Mouse (Mus musculus) embryo, embryonic 9.5 days (tissue): ENCODE results near the gene Ece1.

Source experiments
- DNase-seq: peaks from one replicate; pipeline ENCODE4 v3.0.0-alpha.2; 2017; ENCODE audit errors: extremely low spot score

The Ece1 gene

DNA sequence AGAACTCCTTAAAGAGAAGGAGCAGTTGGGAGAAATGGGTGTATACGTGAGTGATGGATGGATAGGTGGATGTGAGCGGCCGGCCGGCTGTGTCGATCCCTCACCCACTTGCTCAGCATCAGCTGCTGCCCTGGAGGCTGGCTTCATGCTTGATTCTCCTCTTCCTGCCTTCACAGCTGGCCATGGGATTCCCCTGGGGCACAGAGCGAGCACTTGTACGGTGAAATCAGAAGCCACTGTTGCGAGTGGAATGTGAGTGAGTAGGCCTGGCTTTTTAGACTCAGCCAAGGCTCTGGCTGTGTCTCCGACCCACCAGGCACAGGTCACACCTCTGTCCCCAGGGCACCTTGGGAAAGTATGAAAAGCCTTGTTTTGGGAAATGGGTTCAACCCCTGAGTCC is 20.6 kb downstream of the Ece1 start:
- no peak for DNase-seq

DNA sequence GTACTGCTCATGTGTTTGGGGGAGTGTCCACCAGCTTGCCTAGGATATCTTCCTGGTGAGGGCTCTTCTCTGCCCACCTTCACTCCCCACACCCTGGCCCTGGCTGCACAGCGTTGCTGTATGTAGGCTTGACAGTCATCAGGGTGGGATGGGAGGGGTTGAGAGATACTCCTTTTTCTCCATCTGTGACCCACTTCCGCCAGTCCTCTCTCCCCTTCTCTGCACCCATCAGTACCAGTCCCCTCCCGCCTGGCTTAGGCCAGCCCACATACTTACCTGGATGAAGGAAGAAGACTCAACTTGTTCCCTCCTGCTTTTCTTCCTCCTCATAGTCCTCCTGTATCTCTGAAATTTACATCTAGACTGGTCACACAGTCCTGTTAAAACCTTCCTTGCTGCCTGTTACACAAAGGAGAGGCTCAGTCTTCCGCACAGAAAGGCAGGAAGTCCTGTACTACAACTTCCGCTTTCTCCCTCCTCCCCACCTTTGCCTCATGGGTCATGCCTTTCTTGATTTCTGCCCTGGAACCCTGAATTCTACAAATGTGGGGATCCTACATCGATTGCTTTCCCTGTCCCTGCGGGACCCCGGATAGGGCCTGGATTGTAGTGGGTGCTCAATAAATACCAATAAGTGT is 21.6 kb downstream of the Ece1 start:
- no peak for DNase-seq

GRCm38 (mm10) chr4:137887337-137887992 is 25.4 kb downstream of the Ece1 start:
- DNase-seq: no peak

- DNase-seq: no peak
These were observed 26.0 kb downstream of the Ece1 start for GRCm38 (mm10) chr4:137887993-137888388.

DNA sequence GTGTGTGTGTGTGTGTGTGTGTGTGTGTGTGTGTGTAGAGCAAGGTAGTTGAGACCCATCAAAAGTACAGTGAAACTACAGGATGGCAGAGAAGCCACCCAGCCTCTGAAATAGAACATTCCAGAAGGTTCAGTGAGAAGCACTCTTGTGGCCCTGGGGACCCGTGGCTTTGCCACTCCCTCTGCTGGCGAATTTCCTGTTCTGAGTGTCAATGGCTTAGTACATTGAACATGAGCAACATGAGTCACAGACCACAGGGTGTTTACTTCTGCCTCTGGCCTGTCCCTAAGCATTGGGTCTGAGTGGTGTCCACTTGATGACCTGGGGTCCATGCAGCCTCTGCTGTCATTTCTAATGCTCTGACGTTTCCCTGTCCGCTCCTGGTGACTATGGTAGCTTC is 28.6 kb downstream of the Ece1 start:
- no peak for DNase-seq

- DNase-seq: no peak
These were observed 29.6 kb downstream of the Ece1 start for GRCm38 (mm10) chr4:137891553-137892145.

GRCm38 (mm10) chr4:137892713-137893242 is 30.7 kb downstream of the Ece1 start:
- peak; percentile 77 for DNase-seq

GRCm38 (mm10) chr4:137896612-137897297 is 34.7 kb downstream of the Ece1 start:
- no peak for DNase-seq

GRCm38 (mm10) chr4:137897298-137897612 is 35.2 kb downstream of the Ece1 start:
- DNase-seq: no peak

- DNase-seq: no peak
These were observed 36.5 kb downstream of the Ece1 start for GRCm38 (mm10) chr4:137898490-137898889.

DNA sequence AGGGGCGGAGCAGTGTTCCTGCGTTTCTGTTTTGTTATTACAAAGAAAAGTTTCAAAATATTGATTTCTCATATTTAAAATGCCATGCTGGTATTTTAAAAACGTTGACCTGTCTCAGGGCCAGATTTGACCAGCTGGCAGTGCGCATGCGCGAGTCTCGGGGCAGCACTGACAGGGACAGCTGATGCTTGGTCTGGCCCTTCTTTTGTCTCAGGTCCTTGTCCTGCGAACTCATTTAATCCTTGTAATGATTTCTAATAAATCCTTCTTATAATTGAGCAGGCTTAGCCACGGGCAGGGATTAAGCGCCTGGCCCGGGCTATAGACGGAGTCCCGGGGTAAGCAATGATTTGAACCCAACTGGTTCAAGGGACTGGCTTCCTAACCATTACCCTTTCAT is 40.2 kb downstream of the Ece1 start:
- no peak for DNase-seq

- no peak for DNase-seq
These were observed 40.8 kb downstream of the Ece1 start for GRCm38 (mm10) chr4:137902873-137903272.

DNA sequence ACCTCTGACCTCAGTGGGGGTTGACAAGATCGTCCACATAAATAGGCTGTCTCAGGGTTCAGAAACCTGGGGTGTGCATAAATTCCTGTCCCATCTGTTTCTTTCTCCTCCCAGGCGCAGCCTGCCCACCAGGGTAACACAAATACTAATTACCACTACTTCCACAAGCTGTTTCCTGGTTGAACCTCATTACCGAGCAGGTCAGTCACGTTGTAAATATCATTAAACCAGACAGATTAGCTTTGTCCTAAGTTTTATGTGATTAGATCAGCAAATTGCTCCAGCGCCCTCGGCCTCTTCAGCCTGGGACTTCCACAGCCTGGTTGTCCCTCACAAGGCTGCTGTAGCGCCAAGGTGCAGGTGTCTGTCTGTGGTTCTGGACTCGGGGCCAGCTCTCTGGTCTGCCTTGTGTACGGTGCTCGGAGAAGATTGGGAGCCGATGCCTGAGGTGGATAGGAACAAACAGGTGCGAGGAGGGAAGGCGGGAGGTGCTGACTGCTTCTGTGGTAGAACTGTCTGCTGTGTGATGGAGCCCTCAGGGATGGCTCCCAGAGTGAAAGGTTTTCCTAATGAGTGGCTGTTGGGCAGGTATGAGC is 43.0 kb downstream of the Ece1 start:
- DNase-seq: no peak

GRCm38 (mm10) chr4:137907979-137908378 is 45.9 kb downstream of the Ece1 start:
- no peak for DNase-seq

DNA sequence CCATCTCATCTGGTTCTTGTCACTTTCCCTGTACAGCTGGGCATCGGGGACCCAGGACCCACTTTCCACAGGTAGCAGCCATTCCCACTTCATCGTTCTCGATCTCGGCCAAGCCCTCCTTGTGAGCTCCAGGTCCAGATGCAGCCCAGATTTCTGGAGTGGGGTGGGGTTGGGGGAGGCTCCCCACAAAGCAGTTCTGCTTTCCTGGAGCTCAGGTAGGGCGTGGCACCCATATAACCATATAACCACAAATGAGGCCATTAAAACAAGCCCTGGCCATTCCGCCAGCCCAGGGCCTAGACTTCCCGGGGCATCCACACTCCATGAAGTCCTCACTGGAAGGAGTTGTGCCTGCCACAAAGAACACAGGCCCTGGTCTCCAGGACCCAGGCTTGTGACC is 46.5 kb downstream of the Ece1 start:
- no peak for DNase-seq

- no peak for DNase-seq
These were observed 46.9 kb downstream of the Ece1 start for GRCm38 (mm10) chr4:137908915-137909314.

DNA sequence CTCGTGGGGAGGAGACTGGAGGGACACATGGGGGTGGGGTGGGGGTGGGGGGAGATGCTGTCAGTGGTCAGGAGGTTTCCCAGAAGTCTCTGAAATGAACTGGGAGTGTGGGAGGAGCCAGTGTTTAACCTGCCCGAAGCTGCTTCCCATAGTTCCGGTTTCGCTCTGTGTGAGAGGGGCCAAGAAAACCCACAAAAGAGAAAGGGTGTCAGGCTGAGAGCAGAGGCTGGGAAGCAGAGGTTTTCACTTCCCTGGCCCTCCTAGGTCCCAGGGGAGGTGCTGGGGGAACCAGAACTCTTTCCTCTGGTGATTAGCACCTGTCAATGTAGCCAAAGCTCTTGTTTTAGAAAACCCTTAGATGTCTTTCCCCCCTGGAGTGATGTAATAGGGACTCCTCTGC is 47.4 kb downstream of the Ece1 start:
- no peak for DNase-seq

DNA sequence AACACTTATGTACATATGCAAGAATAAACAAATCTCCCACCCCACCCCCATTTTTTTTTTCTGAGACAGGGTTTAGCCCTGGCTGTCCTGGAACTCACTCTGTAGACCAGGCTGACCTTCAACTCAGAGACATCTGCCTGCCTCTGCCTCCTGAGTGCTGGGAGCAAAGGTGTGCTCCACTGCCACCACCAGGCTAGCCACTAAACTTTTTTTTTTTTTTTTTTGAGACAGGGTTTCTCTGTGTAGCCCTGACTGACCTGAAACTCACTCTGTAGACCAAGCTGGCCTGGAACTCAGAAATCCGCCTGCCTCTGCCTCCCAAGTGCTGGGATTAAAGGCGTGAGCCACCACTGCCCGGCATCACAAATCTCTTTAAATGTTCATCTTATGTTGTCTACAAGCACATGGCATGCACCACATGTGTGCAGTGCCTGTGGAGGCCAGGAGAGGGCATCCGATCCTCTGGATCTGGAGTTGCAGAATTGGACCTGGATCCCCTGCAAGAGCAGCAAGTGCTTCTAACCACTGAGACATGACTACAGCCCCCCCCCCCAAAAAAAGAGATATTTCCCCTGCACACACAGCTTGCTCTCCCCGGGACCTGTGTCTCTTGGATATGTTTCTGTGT is 48.5 kb downstream of the Ece1 start:
- DNase-seq: no peak

GRCm38 (mm10) chr4:137911657-137912056 is 49.6 kb downstream of the Ece1 start:
- no peak for DNase-seq

- no peak for DNase-seq
These were observed 50.8 kb downstream of the Ece1 start for GRCm38 (mm10) chr4:137912768-137913305.

GRCm38 (mm10) chr4:137913321-137914057 is 51.5 kb downstream of the Ece1 start:
- DNase-seq: peak; percentile 82
